8 mouse cellular contexts compared by ENCODE assay signal in the genomic region with DNA sequence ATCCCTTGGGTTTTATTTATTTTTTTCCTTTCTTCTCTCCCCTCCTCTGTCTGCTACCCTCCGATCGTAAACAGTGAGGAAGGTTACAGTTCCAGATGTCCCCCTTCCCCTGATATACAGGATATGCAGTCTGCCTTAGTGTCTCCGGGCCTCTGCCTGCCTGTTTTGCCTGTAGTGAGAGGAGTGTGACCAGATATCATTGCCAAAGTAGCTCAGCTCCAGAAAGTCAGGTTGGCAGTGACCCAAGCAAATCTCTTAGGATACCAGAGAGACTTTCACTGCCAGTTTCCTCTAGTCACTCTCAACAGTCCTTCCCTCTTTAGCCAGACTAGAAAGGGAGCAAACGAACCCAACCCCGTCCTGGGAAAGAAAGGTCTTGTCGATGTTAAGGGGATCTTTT.
DNase-seq lines count a peak whose midpoint lies in the region; ATAC-seq lines count a peak whose summit lies in the region.

No protein-coding gene starts in this region.

- H3K27me3 ChIP-seq in hindbrain, embryonic 15.5 days, result no peaks in the 10 kb centered on the region
- H3K27me3 ChIP-seq in hindbrain, embryonic 12.5 days, result no peaks in the 10 kb centered on the region

- H3K4me1 ChIP-seq in hindbrain, embryonic 15.5 days (replicated peaks), result peaks cover 6% of the 10 kb centered on the region; the same call in 1 of the 2 replicates
- peaks cover 2% of the 10 kb centered on the region; the same call in 1 of the 2 replicates for H3K4me1 ChIP-seq in hindbrain, embryonic 12.5 days

- no peaks in the 10 kb centered on the region for H3K36me3 ChIP-seq in hindbrain, embryonic 15.5 days
- H3K36me3 ChIP-seq in hindbrain, embryonic 12.5 days, result no peaks in the 10 kb centered on the region

- H3K9me3 ChIP-seq in hindbrain, embryonic 15.5 days, result no peaks in the 10 kb centered on the region
- H3K9me3 ChIP-seq in hindbrain, embryonic 12.5 days (replicated peaks), result no peaks in the 10 kb centered on the region

- DNase-seq in adrenal gland, postnatal 25 days, result peak; percentile 41
- peak; percentile 55 for DNase-seq in gastrocnemius, postnatal 25 days
- peak; percentile 59 to 65 for DNase-seq in layer of hippocampus, adult 8-10 months (ENCODE audit: low spot score in 2 of 2)
- DNase-seq in right cerebral cortex, postnatal 25 days, result peak; percentile 26
- DNase-seq in yolk sac, embryonic 10.5 days (ENCODE audit: low spot score), result no peak
- no peak for DNase-seq in thymus, adult 18-20 months

- WGBS in hindbrain, embryonic 15.5 days, result 63% methylated on average over 6 of the region's 6 CpGs
- 67% methylated on average over 6 of the region's 6 CpGs for WGBS in hindbrain, embryonic 12.5 days

- ATAC-seq in hindbrain, embryonic 15.5 days (ENCODE audit: low FRiP score, low read depth), result no peak
- no peak for ATAC-seq in hindbrain, embryonic 12.5 days (ENCODE audit: low FRiP score)

- H3K4me2 ChIP-seq in hindbrain, embryonic 15.5 days, result no peak overlapping the region
- H3K4me2 ChIP-seq in hindbrain, embryonic 12.5 days (replicated peaks), result no peak overlapping the region

- no peak overlapping the region for H3K4me3 ChIP-seq in hindbrain, embryonic 15.5 days
- H3K4me3 ChIP-seq in hindbrain, embryonic 12.5 days, result no peak overlapping the region

- H3K27ac ChIP-seq in hindbrain, embryonic 15.5 days (replicated peaks), result peak overlapping the region; percentile 49; the same call in 1 of the 2 replicates
- H3K27ac ChIP-seq in hindbrain, embryonic 12.5 days, result no peak overlapping the region

- no peak overlapping the region for H3K9ac ChIP-seq in hindbrain, embryonic 15.5 days
- H3K9ac ChIP-seq in hindbrain, embryonic 12.5 days, result no peak overlapping the region

Comparison
In these comparisons a context has a peak if more than half of its experiments do, and no peak if none do; other contexts are left out.
1. DNase-seq: peak in adrenal gland, postnatal 25 days (single experiment), gastrocnemius, postnatal 25 days (single experiment), layer of hippocampus, adult 8-10 months (2 of 2) and right cerebral cortex, postnatal 25 days (single experiment); none in yolk sac, embryonic 10.5 days (single experiment) and thymus, adult 18-20 months (0 of 2).